Mouse (Mus musculus) hindbrain, embryonic 11.5 days (tissue): ENCODE measurements around the gene Tas1r2. TPM values are rescaled to one million over a fixed set of nuclear protein-coding genes. Genes with fewer than 3 reads are reported as not detected.

ENCODE experiments used
- ATAC-seq: fragments of 200-750 bp; cut with Nextera tagmentation; 2 replicates; pipeline ENCODE4 v1.8.0; 2017; ENCODE audit warnings: mild to moderate bottlenecking, moderate TSS enrichment, moderate library complexity; ENCODE audit not compliant: low FRiP score
- DNase-seq: peaks from one replicate; pipeline ENCODE4 v3.0.0-alpha.2; 2015; ENCODE audit warnings: low spot score
- H3K27ac ChIP-seq: fragments of 300-500 bp; sonication (generic); 2 replicates; pipeline ENCODE4 v1.5.1; 2014; ENCODE audit warnings: mild to moderate bottlenecking, low read depth, low read length
- H3K27me3 ChIP-seq: fragments of 300-500 bp; sonication (generic); 2 replicates; pipeline ENCODE4 v1.6.1; 2014; ENCODE audit warnings: mild to moderate bottlenecking, low read length, moderate library complexity, mixed read lengths; ENCODE audit not compliant: control insufficient read depth, insufficient read depth
- H3K36me3 ChIP-seq: fragments of 300-500 bp; sonication (generic); 2 replicates; pipeline ENCODE4 v1.6.1; 2014; ENCODE audit warnings: mild to moderate bottlenecking, low read length, moderate library complexity, mixed read lengths; ENCODE audit not compliant: control insufficient read depth, insufficient read depth
- H3K4me1 ChIP-seq: fragments of 300-500 bp; sonication (generic); replicated peaks from 2 replicates; pipeline ENCODE4 v1.6.1; 2014; ENCODE audit warnings: low read length, mixed read lengths; ENCODE audit not compliant: control insufficient read depth, insufficient read depth
- H3K4me2 ChIP-seq: fragments of 300-500 bp; sonication (generic); replicated peaks from 2 replicates; pipeline ENCODE4 v1.6.1; 2014; ENCODE audit warnings: mild to moderate bottlenecking, low read depth, low read length
- H3K4me3 ChIP-seq: fragments of 300-500 bp; sonication (generic); 2 replicates; pipeline ENCODE4 v1.5.1; 2014; ENCODE audit warnings: low read depth, low read length
- H3K9ac ChIP-seq: fragments of 300-500 bp; sonication (generic); 2 replicates; pipeline ENCODE4 v1.6.1; 2014; ENCODE audit warnings: low read depth, low read length
- H3K9me3 ChIP-seq: fragments of 300-500 bp; sonication (generic); 2 replicates; pipeline ENCODE4 v1.6.1; 2016; ENCODE audit warnings: low read length; ENCODE audit not compliant: control insufficient read depth
- WGBS: fragments of 180-500 bp; shearing (Covaris S2); extraction: QIAGEN DNeasy Blood & Tissue Kit; methylation state at CpG from one replicate; pipeline ENCODE4 v1.1.7; 2014; 5-methylcytosine and 5-hydroxymethylcytosine counted together
- polyA plus RNA-seq: library from polyadenylated mRNA; unstranded; fragments of >200 nt; fragmentation: Nextera tagmentation; extraction: Ambion mirVana; gene quantifications from 2 replicates; pipeline ENCODE4 v1.2.1, GENCODE M21; 2014

Gene Tas1r2
- polyA plus RNA-seq, 1 experiment from 2014 or later, result not detected

DNA sequence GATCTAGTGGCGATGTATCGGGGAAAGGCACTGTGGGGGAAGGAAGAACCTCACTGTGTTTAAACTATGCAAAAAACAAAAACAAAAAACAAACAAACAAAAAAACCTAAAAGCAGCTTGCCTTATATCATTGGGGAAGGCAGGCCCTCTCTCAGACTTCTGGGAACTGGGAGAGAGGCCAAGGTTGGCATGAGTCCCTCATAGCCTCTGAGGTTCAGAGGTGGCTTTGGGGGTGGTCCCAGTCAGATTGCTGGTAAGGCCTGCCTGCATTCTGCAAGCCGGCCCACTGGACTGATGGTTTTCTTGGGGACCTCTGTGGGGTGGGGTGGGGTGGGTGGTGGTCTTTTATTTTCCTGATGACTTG, 36.4 kb upstream of the Tas1r2 start:
- Histone ChIP-seq H3K4me3 (no peak overlapping the region), H3K27ac (no peak overlapping the region), H3K9ac (peak overlapping the region; percentile 59; the same call in 1 of the 2 replicates), H3K4me1 (0 out of 2 replicates have a peak, but pooled peaks cover 2% of the 10 kb centered on the region), H3K9me3 (no peaks in the 10 kb centered on the region), H3K4me2 (peak overlapping the region; percentile 62), H3K27me3 (no peaks in the 10 kb centered on the region), H3K36me3 (no peaks in the 10 kb centered on the region; the same call in none of the 2 replicates)
- no peak for DNase-seq
- 60% methylated on average over 3 of the region's 3 CpGs for WGBS
- ATAC-seq, result 0 out of 2 replicates have a peak, but pooled peaks have one; percentile 25

DNA sequence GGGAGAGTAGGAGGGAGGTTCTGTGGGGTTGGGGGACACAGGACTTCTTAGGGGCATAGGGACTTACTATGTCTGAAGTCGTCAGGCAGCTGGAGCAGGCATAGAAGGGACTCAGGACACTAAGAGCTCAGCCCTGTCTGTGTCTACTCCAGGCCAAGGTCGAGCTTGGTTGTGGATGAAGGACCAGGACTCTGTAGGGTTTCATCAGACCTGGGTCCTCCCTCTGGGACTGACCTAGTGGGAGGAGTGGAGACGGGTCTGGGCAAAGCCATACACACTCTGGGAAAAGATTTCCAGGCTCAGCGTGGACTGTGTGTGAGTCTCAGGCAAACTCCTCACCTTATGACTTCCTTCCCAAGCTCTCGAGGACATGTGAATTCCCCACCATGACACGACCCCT, 33.6 kb upstream of the Tas1r2 start:
- 76% methylated on average over 6 of the region's 6 CpGs for WGBS
- Histone ChIP-seq H3K27ac (no peak overlapping the region), H3K9me3 (no peaks in the 10 kb centered on the region), H3K4me1 (0 out of 2 replicates have a peak, but pooled peaks cover 8% of the 10 kb centered on the region), H3K27me3 (no peaks in the 10 kb centered on the region), H3K4me2 (no peak overlapping the region), H3K9ac (no peak overlapping the region), H3K4me3 (no peak overlapping the region), H3K36me3 (no peaks in the 10 kb centered on the region)
- no peak for ATAC-seq
- no peak for DNase-seq

DNA sequence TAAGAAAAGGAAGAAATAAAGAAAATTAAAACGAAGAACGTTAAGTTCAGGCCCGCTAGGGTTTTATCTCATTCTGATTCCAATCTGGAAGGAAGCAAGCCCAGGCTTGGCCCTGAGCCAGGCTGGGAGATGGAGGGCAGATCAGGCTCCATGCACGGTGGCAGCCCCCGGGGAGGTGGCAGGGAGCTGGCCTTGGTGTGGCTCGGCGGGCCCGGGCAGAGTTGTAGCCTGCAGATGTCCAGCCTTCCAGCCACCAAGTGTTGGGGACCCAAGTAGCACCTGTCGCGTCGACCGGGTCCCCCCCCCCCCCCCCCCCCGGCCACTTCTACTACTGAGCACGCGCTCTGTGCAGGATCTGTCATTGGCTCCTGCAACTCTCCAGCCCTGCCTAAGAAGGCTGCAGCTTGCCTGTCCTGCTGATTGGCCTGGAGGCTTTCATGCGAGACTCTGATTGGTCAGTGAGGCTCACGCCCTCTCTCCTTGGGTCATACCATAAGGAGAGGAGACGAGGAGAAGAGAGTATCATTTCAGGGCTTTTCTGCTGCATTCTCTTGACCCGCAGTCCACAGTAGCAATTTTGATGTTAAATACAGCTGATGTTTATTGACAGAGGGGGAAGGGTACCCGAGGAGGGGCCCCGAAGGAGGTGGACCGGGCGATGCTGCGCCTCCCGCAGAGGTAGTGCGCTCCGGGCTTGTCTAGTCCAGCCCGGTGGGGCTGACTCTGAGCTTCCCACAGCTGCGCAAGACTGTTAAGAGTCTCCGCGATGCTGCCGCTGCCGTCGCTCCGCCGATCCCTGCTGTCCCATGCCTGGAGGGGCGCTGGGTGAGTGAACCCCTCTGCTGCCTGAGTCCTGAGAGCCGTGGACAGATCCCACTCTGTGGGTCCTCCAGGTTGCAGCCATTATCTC, 30.7 kb upstream of the Tas1r2 start, which contains the start of gene Aldh4a1:
Aldh4a1 (plus strand) TSS at position 494 of the 910 bp plus-strand sequence.
- Histone ChIP-seq H3K4me2 (peak within 1 kb of the TSS; percentile 86), H3K4me3 (peak within 1 kb of the TSS; percentile 69), H3K27me3 (no peaks in the 10 kb centered on the region), H3K9me3 (no peaks in the 10 kb centered on the region), H3K36me3 (no peaks in the 10 kb centered on the region), H3K4me1 (0 out of 2 replicates have a peak, but pooled peaks cover 7% of the 10 kb centered on the region), H3K9ac (peak within 1 kb of the TSS; percentile 68), H3K27ac (peak within 1 kb of the TSS; percentile 74)
- peak; percentile 88 for DNase-seq
- under 1% methylated on average over 33 of the region's 38 CpGs for WGBS
- peak; percentile 100 for ATAC-seq

DNA sequence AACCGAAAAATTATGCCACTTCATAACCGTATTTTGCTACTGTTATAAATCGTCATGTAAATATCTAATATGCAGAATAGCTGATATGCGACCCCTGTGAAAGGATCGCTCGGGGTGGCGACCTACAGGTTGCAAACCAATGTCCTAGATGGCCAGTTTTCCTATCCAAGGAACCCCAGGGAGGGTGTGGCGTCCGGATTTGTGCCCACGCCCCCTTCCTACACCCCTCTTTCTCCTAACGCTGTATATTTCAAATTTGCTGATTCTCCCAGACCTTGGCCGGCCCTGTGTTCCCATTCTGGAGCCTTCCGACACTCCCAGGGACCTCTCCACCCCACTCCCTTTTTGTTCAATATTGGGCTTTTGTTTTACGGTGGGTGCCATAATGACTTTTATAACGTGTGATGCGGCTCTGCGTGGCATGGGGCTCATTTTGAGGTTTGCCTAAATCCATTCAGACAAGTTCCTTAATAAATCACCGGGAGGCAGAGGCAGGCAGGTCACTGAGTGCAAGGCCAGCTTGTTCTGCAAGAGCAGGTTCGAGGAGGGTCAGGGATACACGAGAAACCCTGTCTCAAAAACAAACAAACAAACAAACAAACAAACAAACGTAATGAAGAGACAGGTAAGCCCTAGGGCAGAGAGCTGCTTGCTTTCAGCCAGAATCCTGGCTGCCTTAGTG, 29.8 kb upstream of the Tas1r2 start:
- WGBS, result 30% methylated on average over 21 of the region's 21 CpGs
- 0 out of 2 replicates have a peak, but pooled peaks cover 7% of the 10 kb centered on the region for H3K4me1 ChIP-seq
- H3K4me2 ChIP-seq, result peak overlapping the region; percentile 86
- no peaks in the 10 kb centered on the region for H3K36me3 ChIP-seq
- DNase-seq (no peak), ATAC-seq (no peak)
- H3K9me3 ChIP-seq, result no peaks in the 10 kb centered on the region
- 0 out of 2 replicates have a peak overlapping the region, but pooled peaks have one; percentile 74 for H3K27ac ChIP-seq
- H3K9ac ChIP-seq, result peak overlapping the region; percentile 68
- H3K27me3 ChIP-seq, result no peaks in the 10 kb centered on the region
- peak overlapping the region; percentile 69 for H3K4me3 ChIP-seq

DNA sequence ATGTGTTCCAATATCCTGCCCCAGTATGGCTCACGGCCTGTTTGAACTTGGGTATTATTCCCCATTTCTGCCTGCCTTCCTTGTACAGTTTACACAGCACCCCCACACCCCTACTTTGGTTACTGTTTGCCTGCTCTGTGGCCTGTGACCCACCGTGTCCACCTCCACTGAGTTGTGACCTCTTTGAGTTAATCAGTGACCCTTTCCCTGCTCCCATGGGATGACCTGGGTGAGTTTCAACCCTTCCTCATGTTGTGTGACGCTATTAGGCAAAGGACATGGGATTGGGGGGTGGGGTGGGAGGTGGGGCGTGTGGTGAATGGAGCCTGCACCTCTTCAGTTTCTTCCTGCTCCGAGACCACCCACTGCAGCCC, 29.2 kb upstream of the Tas1r2 start:
- no peaks in the 10 kb centered on the region for H3K36me3 ChIP-seq
- 0 out of 2 replicates have a peak, but pooled peaks cover 7% of the 10 kb centered on the region for H3K4me1 ChIP-seq
- H3K9me3 ChIP-seq, result no peaks in the 10 kb centered on the region
- ATAC-seq, result no peak
- H3K27me3 ChIP-seq, result no peaks in the 10 kb centered on the region
- H3K4me3 ChIP-seq, result no peak overlapping the region
- 55% methylated on average over 5 of the region's 5 CpGs for WGBS
- DNase-seq, result no peak
- peak overlapping the region; percentile 86; the same call in 1 of the 2 replicates for H3K4me2 ChIP-seq
- H3K9ac ChIP-seq, result no peak overlapping the region
- no peak overlapping the region for H3K27ac ChIP-seq

DNA sequence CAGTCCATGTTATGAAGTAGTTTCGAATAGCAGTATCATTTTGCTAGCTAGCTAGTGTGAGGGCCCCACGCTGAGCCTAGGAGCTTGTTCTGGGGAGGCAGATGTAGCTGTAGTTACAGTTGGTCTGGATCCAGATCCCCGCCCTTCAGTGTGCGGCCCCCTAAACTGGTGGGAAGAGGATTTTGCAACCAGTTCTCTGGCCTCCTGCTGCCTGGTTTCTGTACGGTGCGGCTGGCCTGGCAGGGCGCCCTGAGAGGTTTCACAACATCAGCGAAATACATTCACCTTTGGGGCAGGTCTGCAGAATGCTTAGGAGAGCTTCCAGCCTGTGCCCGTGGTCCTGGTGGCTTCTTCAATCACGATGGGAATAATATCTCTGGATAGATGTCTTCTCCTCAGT, 28.6 kb upstream of the Tas1r2 start:
- DNase-seq, result no peak
- Histone ChIP-seq H3K36me3 (no peaks in the 10 kb centered on the region), H3K27me3 (no peaks in the 10 kb centered on the region), H3K4me3 (no peak overlapping the region), H3K4me2 (no peak overlapping the region), H3K27ac (no peak overlapping the region), H3K9me3 (no peaks in the 10 kb centered on the region), H3K4me1 (0 out of 2 replicates have a peak, but pooled peaks cover 7% of the 10 kb centered on the region), H3K9ac (no peak overlapping the region)
- 80% methylated on average over 10 of the region's 10 CpGs for WGBS
- ATAC-seq, result no peak

DNA sequence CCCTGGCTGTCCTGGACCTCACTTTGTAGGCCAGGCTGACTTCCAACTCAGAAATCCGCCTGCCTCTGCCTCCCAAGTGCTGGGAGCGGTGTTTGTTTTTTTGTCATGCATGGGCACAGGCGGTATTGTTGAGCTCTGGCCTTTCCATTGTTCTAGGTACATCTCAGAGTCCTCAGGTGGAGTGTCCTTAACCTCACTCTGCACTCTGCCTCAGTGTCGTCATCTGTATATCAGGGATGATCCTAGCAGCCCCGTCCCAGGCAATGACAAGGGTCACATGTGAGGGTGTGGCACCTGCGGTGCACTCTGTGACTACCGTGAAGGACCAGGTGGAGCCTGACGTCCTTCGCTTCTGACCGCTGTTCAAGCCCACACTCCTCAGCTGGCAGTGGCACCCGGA, 26.0 kb upstream of the Tas1r2 start:
- H3K27ac ChIP-seq, result no peak overlapping the region
- no peak overlapping the region for H3K4me2 ChIP-seq
- 95% methylated on average over 11 of the region's 11 CpGs for WGBS
- no peaks in the 10 kb centered on the region for H3K27me3 ChIP-seq
- ATAC-seq (no peak), DNase-seq (no peak)
- no peak overlapping the region for H3K4me3 ChIP-seq
- H3K9me3 ChIP-seq, result no peaks in the 10 kb centered on the region
- 0 out of 2 replicates have a peak, but pooled peaks cover 7% of the 10 kb centered on the region for H3K4me1 ChIP-seq
- no peak overlapping the region for H3K9ac ChIP-seq
- no peaks in the 10 kb centered on the region for H3K36me3 ChIP-seq

DNA sequence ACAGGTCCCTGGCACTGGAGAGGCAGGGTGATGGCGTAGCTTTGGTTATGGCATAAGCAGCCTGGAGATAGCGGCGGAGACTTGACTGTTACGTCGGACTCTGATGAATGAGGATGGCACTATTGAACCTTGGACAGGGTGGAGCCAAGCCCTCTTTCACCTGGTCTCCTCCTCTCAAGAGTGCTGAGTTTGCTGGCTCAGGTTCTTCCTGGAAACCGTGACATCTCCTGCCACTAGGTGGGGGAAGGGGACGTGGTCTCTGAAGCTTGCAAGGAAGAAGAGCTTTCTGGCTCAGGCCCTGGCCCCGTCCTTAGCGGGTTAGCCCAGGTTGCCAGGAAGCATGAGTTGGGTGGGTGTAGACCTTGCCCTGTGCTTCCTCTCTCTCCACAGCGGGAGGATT, 23.2 kb upstream of the Tas1r2 start:
- Histone ChIP-seq H3K4me1 (no peaks in the 10 kb centered on the region), H3K27me3 (no peaks in the 10 kb centered on the region), H3K9ac (no peak overlapping the region), H3K9me3 (no peaks in the 10 kb centered on the region), H3K4me2 (no peak overlapping the region), H3K27ac (no peak overlapping the region), H3K4me3 (no peak overlapping the region), H3K36me3 (no peaks in the 10 kb centered on the region)
- no peak for DNase-seq
- ATAC-seq, result no peak
- 67% methylated on average over 10 of the region's 10 CpGs for WGBS
